Mouse (Mus musculus) cerebellum, adult 11 months (tissue): ENCODE results near the gene Dusp21.

ENCODE experiments used
- DNase-seq: peaks from one replicate; pipeline ENCODE4 v3.0.0; 2022

Dusp21 gene

DNA sequence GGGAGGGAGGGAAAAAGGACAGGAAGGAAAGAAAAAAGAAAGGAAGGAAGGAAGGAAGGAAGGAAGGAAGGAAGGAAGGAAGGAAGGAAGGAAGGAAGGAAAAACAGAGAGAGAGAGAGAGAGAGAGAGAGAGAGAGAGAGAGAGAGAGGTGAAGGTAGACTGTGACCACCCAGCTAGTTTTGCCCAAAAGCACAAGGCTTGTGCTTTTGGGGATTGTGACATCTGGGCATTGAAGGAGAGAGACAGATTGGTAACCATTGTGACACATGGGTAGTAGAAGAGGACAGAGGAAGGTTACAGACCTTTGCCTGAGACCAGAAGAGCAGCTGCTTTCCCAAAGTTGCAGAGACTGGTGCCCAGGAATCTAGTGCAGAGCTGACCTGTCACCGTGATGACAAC, at the start of gene Dusp21:
TSS of gene Dusp21 (plus strand) at position 301 of the 400 bp plus-strand sequence.
- DNase-seq = no peak

DNA sequence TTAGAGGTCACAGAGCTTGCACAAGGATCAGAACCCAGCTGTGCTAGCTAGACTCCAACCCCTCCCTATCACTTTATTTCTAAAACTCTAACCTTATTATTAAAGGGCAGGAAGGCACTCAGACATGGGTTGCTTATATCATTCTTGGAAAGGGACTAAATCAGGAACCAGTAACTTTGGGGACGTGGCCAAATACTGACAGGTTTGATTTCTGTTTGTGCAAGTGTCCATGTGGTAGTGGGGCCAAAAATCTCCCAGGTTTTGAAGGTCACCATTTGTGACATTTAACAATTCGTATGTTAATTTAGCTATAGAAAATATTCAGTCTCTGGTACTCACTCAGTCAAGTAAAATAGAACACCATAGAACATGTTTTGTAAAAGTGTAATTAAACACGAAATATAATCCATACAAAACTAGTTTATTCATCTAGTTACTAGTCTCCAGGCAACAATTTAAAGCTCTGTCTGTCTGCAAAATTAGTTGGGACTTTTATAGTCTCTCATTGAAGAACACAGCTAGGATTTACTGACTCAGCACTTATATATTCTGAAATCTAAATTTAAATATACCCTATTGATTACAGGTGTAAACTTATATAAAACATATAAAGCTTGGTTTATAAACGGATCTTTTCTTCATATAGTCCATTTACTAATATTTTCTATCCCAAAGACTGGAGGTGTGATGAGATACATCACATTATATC, 15.2 kb downstream of the Dusp21 start:
- peak; percentile 16 for DNase-seq

DNA sequence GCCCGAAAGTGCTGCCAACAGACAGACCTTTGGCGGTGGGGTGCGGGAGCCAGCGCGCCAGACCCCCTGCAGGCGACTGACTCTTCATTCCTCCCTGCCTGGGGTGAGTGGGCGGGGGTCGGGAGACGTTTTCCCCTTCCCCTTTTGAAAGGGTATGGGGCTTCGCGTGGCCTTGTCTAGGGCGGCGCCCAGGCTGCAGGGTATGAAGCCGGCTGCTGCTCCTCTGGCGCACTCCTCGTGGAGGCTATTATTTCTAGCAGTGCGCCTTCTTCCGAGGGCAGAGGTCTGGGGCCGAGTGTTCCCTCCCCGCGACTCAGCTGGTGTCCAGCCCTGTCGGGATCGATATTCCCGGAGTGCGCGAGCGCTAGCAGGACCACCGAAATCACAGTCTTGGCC, 16.1 kb downstream of the Dusp21 start:
- DNase-seq = peak; percentile 79

DNA sequence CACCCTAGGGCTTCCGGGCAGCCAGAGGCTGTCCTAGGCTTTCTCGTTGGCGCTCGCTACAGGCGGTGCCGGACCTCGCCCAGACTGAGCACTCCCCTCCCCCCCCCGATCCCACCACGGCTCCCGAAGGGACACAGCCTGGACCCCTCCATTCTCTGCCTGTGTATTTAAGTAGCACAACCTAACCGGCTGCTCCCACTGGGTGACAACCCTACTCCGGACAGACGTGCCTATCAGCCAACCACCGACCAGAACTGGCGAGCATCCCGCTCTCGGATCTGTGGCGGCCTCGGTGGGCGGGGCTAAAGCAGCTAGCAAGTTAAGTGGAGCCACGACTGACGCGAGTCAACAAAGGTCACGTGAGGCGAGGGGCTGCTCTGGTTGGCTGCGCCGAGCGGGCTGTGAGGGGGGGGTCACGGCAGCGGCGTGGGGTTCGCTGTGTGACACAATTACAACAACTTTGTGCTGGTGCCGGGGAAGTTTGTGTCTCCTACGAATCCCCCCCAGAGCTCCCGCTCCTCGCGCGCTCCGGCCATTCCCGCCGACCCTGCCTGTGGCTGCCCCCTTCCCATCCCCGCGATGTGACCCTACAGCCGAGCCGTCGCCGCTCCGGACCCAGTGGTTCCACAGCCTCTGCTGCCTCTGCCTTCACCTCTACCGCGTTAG, 16.7 kb downstream of the Dusp21 start, which contains the start of gene Kdm6a:
TSS of gene Kdm6a (plus strand) at position 384 of the 666 bp plus-strand sequence.
- peak; percentile 100 for DNase-seq

DNA sequence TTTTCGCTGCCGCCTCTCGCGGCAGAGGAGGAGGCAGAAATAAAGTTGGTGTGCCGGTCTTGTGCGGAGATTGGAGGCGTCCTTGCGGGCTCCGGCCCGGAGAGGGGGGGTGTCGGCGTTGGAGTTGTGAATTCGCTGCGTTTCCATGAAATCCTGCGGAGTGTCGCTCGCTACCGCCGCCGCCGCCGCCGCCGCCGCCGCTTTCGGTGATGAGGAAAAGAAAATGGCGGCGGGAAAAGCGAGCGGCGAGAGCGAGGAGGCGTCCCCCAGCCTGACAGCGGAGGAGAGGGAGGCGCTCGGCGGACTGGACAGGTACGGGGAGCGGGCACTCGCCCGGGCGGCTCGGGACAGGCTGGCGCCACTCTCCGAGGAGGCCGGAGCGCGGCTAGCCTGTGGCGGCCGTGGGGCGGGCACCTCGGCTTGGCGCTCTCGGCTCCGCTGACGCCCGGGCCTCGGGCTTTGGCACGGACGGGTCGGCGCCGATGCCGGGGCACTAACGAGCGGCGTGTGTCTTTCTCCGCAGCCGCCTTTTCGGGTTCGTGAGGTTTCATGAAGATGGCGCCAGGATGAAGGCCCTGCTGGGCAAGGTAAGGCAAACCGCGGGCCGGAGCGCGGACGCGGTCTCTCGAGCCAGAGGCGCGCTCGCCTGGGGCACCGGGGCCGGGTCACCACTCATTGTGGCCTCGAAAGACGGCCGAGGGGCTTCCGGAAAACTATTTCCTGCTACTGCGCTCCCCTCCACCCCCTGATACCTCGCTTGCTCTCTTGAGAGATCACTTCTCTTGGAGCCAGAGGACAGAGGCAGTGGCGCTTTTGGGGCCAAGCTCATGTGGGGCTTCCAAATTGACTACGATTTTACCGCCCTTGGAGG, 17.4 kb downstream of the Dusp21 start:
- peak; percentile 74 for DNase-seq

DNA sequence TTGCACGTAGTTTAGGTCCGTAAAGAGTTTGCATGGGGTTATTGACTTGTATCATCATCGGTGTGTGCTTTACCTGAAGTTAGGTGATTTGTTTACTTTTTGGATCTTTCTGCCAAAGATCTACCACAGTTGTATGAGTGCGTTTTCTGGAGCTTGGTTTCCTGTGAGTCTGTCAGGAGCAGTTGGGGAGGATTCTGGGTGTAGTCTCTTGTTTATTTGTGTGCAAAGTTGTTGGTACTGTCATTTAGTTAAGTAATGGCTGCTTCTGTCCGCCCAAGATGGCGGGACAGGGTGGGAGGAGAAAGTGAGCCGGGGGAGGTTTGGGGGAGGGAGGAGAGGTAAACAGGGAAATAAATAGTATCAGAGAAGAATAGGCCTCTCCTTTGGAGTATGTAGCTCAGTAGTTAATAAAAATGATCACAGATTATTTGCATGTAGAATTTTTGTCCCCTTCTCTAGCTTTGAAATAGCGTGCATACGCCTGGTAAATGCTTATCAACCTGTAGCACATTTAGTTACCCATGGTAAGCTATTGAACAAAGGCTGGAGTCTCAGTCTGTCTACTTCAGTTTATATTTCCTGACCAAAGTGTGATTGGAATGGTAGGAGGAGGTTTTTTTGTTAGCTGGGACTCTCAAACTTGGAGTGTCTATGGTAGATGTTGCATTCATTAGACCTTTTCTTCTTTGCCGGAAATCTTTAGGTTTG, 18.4 kb downstream of the Dusp21 start:
- peak; percentile 22 for DNase-seq

DNA sequence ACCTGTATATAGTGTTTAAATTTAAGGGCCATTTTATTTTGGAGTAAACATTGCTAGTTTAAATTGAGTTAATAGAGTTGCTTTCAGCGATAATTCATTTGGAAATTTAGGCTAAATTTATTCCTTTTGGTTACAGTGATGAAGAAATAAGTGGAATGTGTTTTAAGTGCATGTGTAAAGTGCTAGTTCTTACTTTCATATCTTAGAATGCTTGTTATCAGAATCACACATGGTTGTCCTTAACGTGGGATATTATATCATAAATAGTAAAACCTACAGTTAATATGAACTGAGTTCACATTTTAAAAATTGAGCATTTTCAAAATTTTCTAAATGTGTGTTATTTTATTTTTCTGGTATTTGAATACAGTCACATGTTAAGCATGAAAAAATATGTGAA, 19.5 kb downstream of the Dusp21 start:
- DNase-seq = no peak

DNA sequence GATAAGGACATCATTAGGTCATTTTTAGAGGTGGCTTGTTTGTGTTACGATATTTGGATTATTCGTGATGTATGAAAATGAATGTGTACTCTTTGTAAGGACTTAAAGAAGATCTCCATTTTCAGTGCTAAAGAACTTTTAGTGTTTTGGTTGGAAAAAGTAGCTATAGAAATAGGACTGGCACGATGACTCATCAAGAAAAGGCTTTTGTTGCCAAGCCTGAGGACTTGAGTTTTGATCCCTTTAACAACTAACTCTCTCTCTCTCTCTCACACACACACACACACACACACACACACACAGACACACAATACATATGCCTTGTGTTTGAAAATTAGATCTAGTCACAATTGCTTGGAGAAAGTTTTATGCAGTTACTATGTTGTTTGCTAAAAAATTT, 21.3 kb downstream of the Dusp21 start:
- DNase-seq = no peak

DNA sequence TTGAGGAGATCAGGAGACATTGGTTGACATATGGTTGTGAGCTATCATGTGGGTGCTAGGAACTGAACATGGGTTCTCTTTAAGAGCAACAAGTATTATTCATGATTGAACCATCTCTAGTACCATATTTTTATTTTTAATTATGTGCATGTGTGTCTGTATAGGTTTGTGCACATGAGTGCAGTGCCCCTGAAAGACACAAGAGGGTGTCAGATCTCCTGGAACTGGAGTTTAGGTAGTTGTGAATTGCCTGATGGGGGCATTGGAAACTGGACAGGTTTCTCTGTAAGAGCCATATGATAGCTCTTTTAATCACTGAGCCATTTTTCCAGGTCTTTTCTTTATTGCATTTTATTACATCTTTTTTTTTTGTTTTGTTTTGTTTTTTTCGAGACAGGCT, 23.3 kb downstream of the Dusp21 start:
- DNase-seq = no peak

DNA sequence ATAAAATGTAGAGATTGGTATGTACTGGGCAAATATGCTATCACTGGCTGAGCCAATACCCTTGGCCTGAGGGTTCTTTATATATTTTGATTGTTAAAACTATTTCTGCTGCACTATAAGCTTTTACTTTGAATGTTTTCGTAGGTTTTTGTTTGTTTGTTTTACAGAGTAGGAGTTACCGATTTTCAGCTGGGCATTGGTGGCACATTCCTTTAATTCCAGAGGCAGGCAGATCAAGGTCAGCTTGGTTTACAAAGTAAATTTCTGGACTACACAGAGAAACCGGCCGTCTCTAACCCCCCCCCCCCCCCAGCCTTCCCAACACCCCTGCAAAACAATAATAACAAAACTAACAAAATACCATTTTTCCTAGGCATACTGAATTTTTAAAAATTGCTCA, 29.2 kb downstream of the Dusp21 start:
- no peak for DNase-seq

DNA sequence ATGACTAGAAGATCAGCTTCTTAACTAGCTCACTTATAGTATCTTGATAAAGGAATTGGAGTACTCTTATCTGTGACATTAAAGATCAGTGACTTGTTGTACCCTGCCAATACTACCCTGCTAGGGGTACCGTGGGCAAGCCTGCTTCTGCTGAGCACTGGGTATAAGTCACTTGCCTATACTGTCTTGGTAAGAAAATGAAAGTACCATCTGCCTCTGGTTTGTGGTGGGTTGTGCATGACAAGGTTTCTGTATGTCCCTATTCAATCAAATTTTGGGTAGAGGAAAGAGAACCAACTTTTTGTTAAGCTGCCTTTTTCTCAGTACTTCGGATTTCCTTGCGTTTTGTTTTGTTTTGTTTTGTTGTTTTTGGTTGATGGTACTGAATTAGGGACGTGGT, 32.1 kb downstream of the Dusp21 start:
- DNase-seq = no peak

DNA sequence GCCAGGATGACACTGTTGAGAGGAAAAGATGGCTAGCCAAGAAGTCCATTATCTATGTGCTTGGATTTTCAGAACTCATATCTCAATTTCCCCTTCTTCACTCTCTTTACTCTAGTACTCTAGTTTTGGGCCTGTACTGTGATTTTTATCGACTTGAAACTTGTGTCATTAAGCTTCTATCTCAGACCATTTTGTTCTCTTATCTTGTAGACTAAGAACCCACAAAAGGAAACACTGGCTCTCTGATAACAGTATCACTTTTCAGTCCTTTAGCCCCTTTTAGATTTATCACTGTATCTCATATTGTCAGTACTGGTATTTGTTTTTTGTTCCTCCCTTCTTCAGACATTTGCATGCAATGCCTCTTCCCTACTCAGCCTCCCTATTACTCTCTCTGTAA, 33.8 kb downstream of the Dusp21 start:
- no peak for DNase-seq

DNA sequence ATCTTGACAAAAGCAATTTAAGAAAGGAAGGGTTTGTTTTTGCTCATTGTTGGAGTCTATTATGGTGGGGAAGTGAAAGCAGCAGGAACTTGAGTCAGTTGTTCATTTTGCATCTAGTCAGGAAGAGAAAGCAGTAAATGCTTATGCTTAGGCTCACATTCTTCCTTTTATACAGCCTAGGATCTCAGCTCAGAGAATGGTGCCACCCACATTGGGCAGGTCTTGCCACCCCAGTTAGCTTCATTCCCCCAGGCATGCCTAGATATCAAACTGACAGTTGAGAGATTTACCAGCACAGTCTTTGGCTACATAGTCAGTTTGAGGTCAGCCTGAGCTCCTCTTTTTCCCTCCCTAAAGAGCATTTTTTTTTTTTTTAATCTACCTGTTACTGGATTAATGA, 41.5 kb downstream of the Dusp21 start:
- no peak for DNase-seq

DNA sequence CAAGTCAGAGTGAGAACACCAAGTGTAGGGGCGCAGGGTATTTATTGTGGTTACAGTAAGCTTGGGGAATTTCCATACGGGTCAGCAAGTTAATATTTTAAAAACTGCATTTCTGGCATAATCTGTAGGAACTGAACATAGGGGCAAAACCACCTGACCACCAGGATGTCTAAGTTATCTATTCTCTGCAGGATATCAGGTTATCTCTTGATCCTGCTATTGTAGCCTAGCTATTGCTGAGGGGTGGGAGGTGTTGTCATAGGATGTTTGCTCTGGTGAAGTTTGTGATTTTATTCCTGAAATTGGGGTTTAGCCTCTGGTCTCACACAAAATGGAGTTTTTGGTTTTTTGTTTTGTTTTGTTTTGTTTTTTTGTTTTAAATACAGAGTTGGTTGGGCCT, 42.6 kb downstream of the Dusp21 start:
- DNase-seq = no peak
